Mouse (Mus musculus): ENCODE data around the gene Itpka.

DNA sequence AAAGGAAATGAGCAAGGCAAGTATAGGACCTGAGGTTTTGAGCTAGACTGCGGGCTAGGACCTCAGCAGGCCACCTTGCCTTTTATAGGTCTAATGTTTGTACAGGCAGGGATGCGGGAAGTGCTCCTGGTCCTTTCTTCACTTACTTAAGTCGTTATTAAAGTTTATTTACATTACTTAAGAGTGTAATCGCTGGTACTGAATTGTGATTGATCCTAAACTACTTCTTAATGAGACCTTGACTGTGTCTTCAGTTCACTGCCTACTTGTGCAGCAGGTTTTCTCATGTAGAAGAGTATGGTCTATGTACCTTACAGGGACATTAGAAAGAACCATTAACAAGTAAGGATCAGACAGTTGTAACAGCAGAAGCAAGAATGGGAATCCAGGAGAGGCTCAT, 11.4 kb upstream of the Itpka start:
- TF ChIP-seq CTCF (IDR thresholded peaks at IDR 0.05; ENCODE audit: insufficient read depth, low read depth, low read length) (no peak), POLR2A (IDR thresholded peaks at IDR 0.05; ENCODE audit: insufficient read depth, low read depth, low read length) (no peak)
